Mouse (Mus musculus): Measurements from ENCODE around the gene Cyp1a1. TPM values are rescaled to one million over a fixed set of nuclear protein-coding genes. Genes with fewer than 3 reads are reported as not detected.

Cyp1a1 gene
- polyA plus RNA-seq, 1 experiment from 2014 or later = 0.24 TPM

DNA sequence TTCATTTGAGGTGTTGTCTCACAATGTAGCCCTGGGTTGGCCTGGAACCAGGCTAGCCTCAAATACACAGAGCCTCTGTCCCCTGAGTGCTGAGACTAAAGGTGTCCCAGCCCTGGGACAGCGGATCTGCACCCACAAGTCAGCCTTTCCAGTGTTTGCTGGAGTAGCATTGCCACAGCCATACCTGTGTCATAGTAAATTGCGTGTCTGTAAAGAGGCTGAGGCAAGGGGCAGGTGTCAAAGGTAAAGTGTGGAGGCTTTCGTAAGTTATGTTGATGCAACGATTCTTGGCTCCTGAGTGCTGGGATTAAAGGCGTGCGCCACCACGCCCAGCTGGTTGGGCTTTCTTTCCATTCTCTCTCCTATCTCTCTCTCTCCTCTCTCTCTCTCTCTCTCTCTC lies 23.1 kb upstream of the Cyp1a1 start:
- DNase-seq (ENCODE audit: low spot score) = no peak
- Histone ChIP-seq H3K4me2 (replicated peaks) (no peak overlapping the region), H3K4me1 (replicated peaks; ENCODE audit: control insufficient read depth, insufficient read depth, low read length) (no peaks in the 10 kb centered on the region), H3K27ac (no peak overlapping the region), H3K27me3 (ENCODE audit: control insufficient read depth, insufficient read depth, low read length) (no peaks in the 10 kb centered on the region), H3K9me3 (ENCODE audit: control insufficient read depth, low read length) (no peaks in the 10 kb centered on the region), H3K9ac (no peak overlapping the region), H3K36me3 (replicated peaks; ENCODE audit: control insufficient read depth, insufficient read depth) (no peaks in the 10 kb centered on the region), H3K4me3 (replicated peaks; ENCODE audit: low read length) (no peak overlapping the region)
- no peak for ATAC-seq (ENCODE audit: low FRiP score)
- WGBS = 70% methylated on average over 7 of the region's 7 CpGs

DNA sequence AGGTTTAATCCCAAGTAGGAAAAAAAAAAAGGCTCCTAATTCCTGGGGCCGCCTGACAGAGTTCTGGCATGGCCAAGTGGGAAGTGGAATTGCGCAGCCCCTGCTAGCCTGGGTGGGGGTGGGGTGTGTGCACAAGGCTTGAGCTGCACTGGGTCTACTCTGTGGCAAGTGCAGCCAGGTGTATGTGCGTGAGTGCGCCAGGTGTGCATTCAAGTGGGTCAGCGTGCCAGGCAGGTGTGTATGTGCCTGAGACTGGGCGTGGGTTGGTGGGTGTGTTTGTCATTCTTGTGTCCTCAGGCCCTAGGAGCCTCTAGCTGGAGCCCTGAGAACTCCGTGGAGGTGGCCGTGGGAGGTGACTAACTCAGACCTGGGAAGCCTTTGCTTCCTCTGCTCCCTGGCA lies 21.2 kb upstream of the Cyp1a1 start:
- H3K4me3 ChIP-seq (replicated peaks; ENCODE audit: low read length) = no peak overlapping the region
- H3K27me3 ChIP-seq (ENCODE audit: control insufficient read depth, insufficient read depth, low read length) = no peaks in the 10 kb centered on the region
- H3K4me2 ChIP-seq (replicated peaks) = no peak overlapping the region
- ATAC-seq (ENCODE audit: low FRiP score) = no peak
- DNase-seq (ENCODE audit: low spot score) = no peak
- no peak overlapping the region for H3K9ac ChIP-seq
- no peaks in the 10 kb centered on the region for H3K36me3 ChIP-seq (replicated peaks; ENCODE audit: control insufficient read depth, insufficient read depth)
- H3K4me1 ChIP-seq (replicated peaks; ENCODE audit: control insufficient read depth, insufficient read depth, low read length) = no peaks in the 10 kb centered on the region
- no peak overlapping the region for H3K27ac ChIP-seq
- H3K9me3 ChIP-seq (ENCODE audit: control insufficient read depth, low read length) = no peaks in the 10 kb centered on the region
- 84% methylated on average over 8 of the region's 8 CpGs for WGBS

DNA sequence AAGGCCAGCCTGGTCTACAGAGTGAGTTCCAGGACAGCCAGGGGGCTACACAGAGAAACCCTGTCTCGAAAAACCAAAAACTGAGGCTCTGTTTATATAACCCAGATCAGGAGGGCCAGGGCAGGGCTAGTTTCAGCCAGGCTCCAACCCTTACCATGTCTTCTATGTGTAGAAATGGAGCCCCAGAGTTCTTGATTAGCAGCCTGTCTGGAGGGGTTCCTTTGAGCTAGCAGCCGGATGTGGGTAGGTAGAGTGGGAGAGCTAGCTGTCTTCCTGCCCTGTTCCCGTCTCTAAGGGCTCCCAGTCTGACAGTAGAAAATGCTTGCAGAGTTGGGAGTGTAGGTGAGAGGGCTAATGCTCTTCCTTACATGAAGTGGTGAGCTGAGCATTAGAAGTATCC lies 20.6 kb upstream of the Cyp1a1 start:
- Histone ChIP-seq H3K36me3 (replicated peaks; ENCODE audit: control insufficient read depth, insufficient read depth) (no peaks in the 10 kb centered on the region), H3K27ac (no peak overlapping the region), H3K4me2 (replicated peaks) (no peak overlapping the region), H3K4me3 (replicated peaks; ENCODE audit: low read length) (no peak overlapping the region), H3K4me1 (replicated peaks; ENCODE audit: control insufficient read depth, insufficient read depth, low read length) (no peaks in the 10 kb centered on the region), H3K9ac (no peak overlapping the region), H3K27me3 (ENCODE audit: control insufficient read depth, insufficient read depth, low read length) (no peaks in the 10 kb centered on the region), H3K9me3 (ENCODE audit: control insufficient read depth, low read length) (no peaks in the 10 kb centered on the region)
- 81% methylated on average over 3 of the region's 3 CpGs for WGBS
- DNase-seq (ENCODE audit: low spot score) = no peak
- no peak for ATAC-seq (ENCODE audit: low FRiP score)

DNA sequence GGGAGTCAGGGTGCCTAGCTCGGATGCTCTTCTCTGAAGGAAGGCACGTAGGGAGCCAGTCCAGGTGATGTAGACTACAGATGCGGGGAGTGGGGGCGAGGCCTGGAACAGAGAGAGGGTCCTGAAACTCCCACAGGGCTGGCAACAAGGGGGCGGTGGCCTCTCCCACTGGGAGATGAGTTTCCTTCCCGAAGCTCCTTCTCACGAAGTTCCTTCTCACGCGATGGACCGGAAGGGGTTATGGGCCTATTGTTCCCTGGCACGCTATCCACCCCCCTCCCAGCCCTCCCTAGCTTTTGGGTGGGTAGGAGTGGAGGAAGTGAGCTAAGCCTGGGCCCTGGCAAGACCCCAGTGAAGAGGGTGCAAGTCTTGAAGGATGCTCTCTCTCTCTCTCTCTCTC lies 19.9 kb upstream of the Cyp1a1 start:
- no peak overlapping the region for H3K4me2 ChIP-seq (replicated peaks)
- no peak overlapping the region for H3K4me3 ChIP-seq (replicated peaks; ENCODE audit: low read length)
- H3K27ac ChIP-seq = no peak overlapping the region
- 50% methylated on average over 11 of the region's 11 CpGs for WGBS
- ATAC-seq (ENCODE audit: low FRiP score) = no peak
- H3K4me1 ChIP-seq (replicated peaks; ENCODE audit: control insufficient read depth, insufficient read depth, low read length) = no peaks in the 10 kb centered on the region
- H3K9me3 ChIP-seq (ENCODE audit: control insufficient read depth, low read length) = no peaks in the 10 kb centered on the region
- H3K9ac ChIP-seq = no peak overlapping the region
- DNase-seq (ENCODE audit: low spot score) = no peak
- H3K36me3 ChIP-seq (replicated peaks; ENCODE audit: control insufficient read depth, insufficient read depth) = no peaks in the 10 kb centered on the region
- no peaks in the 10 kb centered on the region for H3K27me3 ChIP-seq (ENCODE audit: control insufficient read depth, insufficient read depth, low read length)

DNA sequence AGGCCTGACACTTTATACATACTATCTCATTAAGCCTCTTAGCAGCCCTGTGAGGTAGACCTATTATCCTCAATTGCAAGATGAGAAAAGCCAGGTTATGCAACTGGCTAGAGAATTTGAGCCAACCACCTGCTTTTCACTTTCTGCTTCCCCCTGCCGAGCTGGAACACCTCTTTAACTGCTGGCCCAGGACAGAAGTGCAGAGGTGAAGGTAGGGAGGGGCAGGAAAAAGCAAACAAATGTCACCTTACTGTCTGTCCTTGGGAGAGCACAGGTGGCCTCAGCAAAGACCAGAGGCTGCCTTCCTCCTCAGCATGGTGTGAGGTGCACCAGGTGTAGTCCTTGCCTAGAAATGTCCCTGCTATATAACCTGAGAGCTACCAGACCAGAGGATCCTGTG lies 19.5 kb upstream of the Cyp1a1 start:
- Histone ChIP-seq H3K4me2 (replicated peaks) (no peak overlapping the region), H3K27me3 (ENCODE audit: control insufficient read depth, insufficient read depth, low read length) (no peaks in the 10 kb centered on the region), H3K36me3 (replicated peaks; ENCODE audit: control insufficient read depth, insufficient read depth) (no peaks in the 10 kb centered on the region), H3K9me3 (ENCODE audit: control insufficient read depth, low read length) (no peaks in the 10 kb centered on the region), H3K27ac (no peak overlapping the region), H3K9ac (no peak overlapping the region), H3K4me1 (replicated peaks; ENCODE audit: control insufficient read depth, insufficient read depth, low read length) (no peaks in the 10 kb centered on the region), H3K4me3 (replicated peaks; ENCODE audit: low read length) (no peak overlapping the region)
- DNase-seq (ENCODE audit: low spot score) (no peak), ATAC-seq (ENCODE audit: low FRiP score) (no peak)
- 59% methylated on average over 1 of the region's 1 CpGs for WGBS

DNA sequence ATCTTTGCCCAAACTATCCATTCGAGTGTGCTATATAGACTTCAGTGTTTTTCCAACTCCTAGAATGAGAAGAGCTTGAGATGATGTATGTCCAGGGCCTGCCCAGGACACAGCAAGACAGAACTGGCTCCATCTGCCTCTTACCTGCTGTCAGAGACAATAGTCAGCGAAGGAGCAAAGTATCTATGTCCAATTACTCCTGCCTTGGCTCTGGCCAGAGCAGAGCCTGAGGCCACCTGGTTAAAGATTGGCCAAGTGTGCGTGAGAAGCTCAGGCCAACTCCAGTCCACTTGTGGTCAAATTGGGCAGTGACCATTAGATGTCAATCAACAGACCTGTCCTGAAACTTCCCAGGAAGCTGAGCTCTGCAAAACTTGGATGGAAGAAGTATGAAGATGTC lies 18.2 kb upstream of the Cyp1a1 start:
- Histone ChIP-seq H3K4me3 (replicated peaks; ENCODE audit: low read length) (no peak overlapping the region), H3K27me3 (ENCODE audit: control insufficient read depth, insufficient read depth, low read length) (no peaks in the 10 kb centered on the region), H3K4me2 (replicated peaks) (no peak overlapping the region), H3K36me3 (replicated peaks; ENCODE audit: control insufficient read depth, insufficient read depth) (no peaks in the 10 kb centered on the region), H3K9ac (no peak overlapping the region), H3K4me1 (replicated peaks; ENCODE audit: control insufficient read depth, insufficient read depth, low read length) (no peaks in the 10 kb centered on the region), H3K27ac (no peak overlapping the region), H3K9me3 (ENCODE audit: control insufficient read depth, low read length) (no peaks in the 10 kb centered on the region)
- 81% methylated on average over 3 of the region's 3 CpGs for WGBS
- DNase-seq (ENCODE audit: low spot score) (no peak), ATAC-seq (ENCODE audit: low FRiP score) (no peak)

DNA sequence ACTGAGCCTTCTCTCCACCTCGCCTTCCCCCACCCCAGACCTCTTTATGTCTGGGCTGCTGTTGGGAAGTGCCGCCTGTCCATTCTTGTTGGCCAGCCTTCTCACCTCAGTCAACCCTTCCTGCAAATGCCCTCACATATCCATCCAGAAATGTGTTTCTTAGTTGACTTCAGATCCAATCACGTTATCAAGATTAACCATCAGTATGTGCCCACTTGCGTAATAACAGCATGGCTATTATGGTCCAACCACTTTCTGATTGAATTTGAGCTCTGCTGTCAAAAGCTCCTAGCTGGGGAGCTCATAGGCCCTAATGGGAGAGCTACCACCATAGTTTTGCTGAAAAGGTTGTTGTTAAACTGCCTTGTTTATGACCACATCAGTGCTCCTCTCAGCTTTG lies 16.7 kb upstream of the Cyp1a1 start:
- no peaks in the 10 kb centered on the region for H3K36me3 ChIP-seq (replicated peaks; ENCODE audit: control insufficient read depth, insufficient read depth)
- no peaks in the 10 kb centered on the region for H3K4me1 ChIP-seq (replicated peaks; ENCODE audit: control insufficient read depth, insufficient read depth, low read length)
- no peak overlapping the region for H3K27ac ChIP-seq
- H3K27me3 ChIP-seq (ENCODE audit: control insufficient read depth, insufficient read depth, low read length) = no peaks in the 10 kb centered on the region
- H3K4me2 ChIP-seq (replicated peaks) = no peak overlapping the region
- 92% methylated on average over 4 of the region's 4 CpGs for WGBS
- H3K4me3 ChIP-seq (replicated peaks; ENCODE audit: low read length) = no peak overlapping the region
- no peak for ATAC-seq (ENCODE audit: low FRiP score)
- H3K9me3 ChIP-seq (ENCODE audit: control insufficient read depth, low read length) = no peaks in the 10 kb centered on the region
- DNase-seq (ENCODE audit: low spot score) = no peak
- no peak overlapping the region for H3K9ac ChIP-seq

DNA sequence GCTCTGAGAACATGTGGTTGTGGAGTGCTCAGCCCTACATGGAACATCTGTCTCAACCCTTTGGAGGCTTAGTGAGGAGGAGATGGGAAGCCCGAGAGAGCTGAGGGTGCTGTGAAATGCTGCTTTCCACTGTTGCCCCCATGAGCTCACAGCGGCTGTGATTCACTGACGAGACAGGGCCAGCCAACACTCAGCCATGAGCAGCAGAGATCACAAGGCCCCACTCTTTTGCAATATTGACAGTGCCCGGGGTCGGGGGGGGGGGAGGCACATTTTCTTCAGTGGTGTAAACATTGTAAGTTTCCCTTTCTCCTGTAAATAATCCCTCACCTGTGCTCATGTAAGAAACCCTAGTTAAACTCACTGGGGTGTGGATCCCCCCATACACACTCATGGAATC lies 16.2 kb upstream of the Cyp1a1 start:
- no peak for DNase-seq (ENCODE audit: low spot score)
- Histone ChIP-seq H3K27ac (no peak overlapping the region), H3K4me1 (replicated peaks; ENCODE audit: control insufficient read depth, insufficient read depth, low read length) (no peaks in the 10 kb centered on the region), H3K27me3 (ENCODE audit: control insufficient read depth, insufficient read depth, low read length) (no peaks in the 10 kb centered on the region), H3K36me3 (replicated peaks; ENCODE audit: control insufficient read depth, insufficient read depth) (no peaks in the 10 kb centered on the region), H3K4me3 (replicated peaks; ENCODE audit: low read length) (no peak overlapping the region), H3K9ac (no peak overlapping the region), H3K9me3 (ENCODE audit: control insufficient read depth, low read length) (no peaks in the 10 kb centered on the region), H3K4me2 (replicated peaks) (no peak overlapping the region)
- ATAC-seq (ENCODE audit: low FRiP score) = no peak
- 89% methylated on average over 5 of the region's 5 CpGs for WGBS

DNA sequence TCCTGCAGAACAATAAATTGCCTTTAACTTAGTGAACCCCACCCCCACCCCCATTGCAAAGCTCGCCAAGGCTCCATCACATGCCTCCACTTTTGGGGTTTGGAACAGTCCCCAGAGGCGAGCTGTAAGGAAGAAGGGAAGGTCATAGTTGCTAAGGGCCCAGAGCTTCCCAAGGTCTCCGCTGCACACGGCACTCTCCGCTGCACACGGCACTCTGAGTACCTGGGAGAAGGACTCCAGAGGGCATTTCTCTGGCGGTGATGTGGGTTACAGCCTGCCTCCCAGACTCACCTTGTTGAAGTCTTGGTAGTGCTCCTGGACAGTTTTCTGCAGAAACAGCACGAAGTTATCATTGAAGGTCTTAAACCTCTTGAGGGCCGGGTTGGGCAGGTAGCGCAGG lies 6.3 kb upstream of the Cyp1a1 start:
- H3K9ac ChIP-seq = no peak overlapping the region
- H3K36me3 ChIP-seq (replicated peaks; ENCODE audit: control insufficient read depth, insufficient read depth) = no peaks in the 10 kb centered on the region
- H3K27me3 ChIP-seq (ENCODE audit: control insufficient read depth, insufficient read depth, low read length) = no peaks in the 10 kb centered on the region; the same call in 1 of the 2 replicates
- ATAC-seq (ENCODE audit: low FRiP score) = no peak
- WGBS = 86% methylated on average over 10 of the region's 10 CpGs
- H3K27ac ChIP-seq = no peak overlapping the region
- H3K4me1 ChIP-seq (replicated peaks; ENCODE audit: control insufficient read depth, insufficient read depth, low read length) = no peaks in the 10 kb centered on the region
- DNase-seq (ENCODE audit: low spot score) = no peak
- H3K4me3 ChIP-seq (replicated peaks; ENCODE audit: low read length) = no peak overlapping the region
- H3K4me2 ChIP-seq (replicated peaks) = no peak overlapping the region
- H3K9me3 ChIP-seq (ENCODE audit: control insufficient read depth, low read length) = no peaks in the 10 kb centered on the region

DNA sequence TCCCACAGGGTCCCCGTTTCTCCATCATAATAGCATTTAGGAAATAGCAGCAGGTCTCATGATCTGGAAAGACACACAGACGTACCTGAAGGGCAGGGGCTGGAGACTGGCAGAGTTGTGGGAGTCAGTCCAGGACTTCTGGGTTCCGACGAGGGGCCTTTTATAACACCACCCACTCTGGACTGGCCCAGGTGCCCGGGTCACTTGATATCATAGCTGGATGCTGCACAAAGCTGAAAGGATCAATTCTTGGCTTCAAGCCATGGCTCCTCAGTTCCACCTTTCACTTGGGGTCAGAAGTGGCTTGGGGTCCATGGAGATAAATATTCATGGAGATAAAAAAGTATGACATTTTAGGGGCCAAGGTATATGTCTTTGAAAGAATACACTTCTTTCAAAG lies 4.2 kb upstream of the Cyp1a1 start, which contains the start of gene Cyp1a2:
TSS of gene Cyp1a2 (minus strand) at position 184 of the 400 bp plus-strand sequence.
- no peak within 1 kb of the TSS for H3K4me3 ChIP-seq (replicated peaks; ENCODE audit: low read length)
- H3K4me2 ChIP-seq (replicated peaks) = no peak within 1 kb of the TSS
- no peaks in the 10 kb centered on the region for H3K4me1 ChIP-seq (replicated peaks; ENCODE audit: control insufficient read depth, insufficient read depth, low read length)
- no peaks in the 10 kb centered on the region for H3K9me3 ChIP-seq (ENCODE audit: control insufficient read depth, low read length)
- ATAC-seq (ENCODE audit: low FRiP score) (no peak), DNase-seq (ENCODE audit: low spot score) (no peak)
- no peaks in the 10 kb centered on the region for H3K36me3 ChIP-seq (replicated peaks; ENCODE audit: control insufficient read depth, insufficient read depth)
- H3K9ac ChIP-seq = no peak within 1 kb of the TSS
- H3K27ac ChIP-seq = no peak within 1 kb of the TSS
- H3K27me3 ChIP-seq (ENCODE audit: control insufficient read depth, insufficient read depth, low read length) = no peaks in the 10 kb centered on the region
- 79% methylated on average over 5 of the region's 5 CpGs for WGBS

Measured in hindbrain, embryonic 14.5 days (tissue).